Mouse (Mus musculus) T-cell, adult 2 months (primary cell): Measurements from ENCODE around the gene Gal3st2.
"Not testable (repeated sequence)": the region's sequence is repeated elsewhere in the genome, so short reads cannot be mapped to it uniquely, and the experiment has no call there.

Experiments
- DNase-seq: peaks from one replicate; pipeline ENCODE4 v3.0.0; 2022; ENCODE audit warnings: low spot score

The Gal3st2 gene

DNA sequence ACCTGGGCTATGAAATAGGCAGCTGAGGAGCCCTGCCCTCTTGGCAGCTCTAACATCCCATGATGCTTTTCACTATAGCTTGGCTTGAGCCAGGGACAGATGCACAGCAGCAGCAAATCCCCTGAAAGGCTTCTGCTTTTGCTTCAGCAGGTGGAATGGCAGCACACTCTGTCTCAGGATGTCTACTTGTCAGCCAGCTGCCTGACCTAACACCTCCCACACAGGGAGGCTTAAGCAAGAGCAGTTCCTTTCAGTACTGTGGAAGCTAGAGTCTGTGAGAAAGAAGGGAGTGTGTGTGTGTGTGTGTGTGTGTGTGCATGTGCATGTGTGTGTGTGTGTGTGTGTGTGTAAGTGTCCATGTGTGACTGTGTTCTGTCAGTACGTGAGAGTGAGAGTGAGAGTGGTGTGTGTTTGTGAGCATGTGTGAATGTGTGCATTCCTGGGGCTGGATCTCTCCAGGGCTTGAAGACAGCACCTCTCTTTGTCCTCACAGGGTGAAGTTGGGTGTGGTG lies 10.5 kb downstream of the Gal3st2 start:
- DNase-seq, result not testable (repeated sequence)

- not testable (repeated sequence) for DNase-seq
Observed at GRCm38 (mm10) chr1:93874405-93874804, 13.3 kb downstream of the Gal3st2 start.

DNA sequence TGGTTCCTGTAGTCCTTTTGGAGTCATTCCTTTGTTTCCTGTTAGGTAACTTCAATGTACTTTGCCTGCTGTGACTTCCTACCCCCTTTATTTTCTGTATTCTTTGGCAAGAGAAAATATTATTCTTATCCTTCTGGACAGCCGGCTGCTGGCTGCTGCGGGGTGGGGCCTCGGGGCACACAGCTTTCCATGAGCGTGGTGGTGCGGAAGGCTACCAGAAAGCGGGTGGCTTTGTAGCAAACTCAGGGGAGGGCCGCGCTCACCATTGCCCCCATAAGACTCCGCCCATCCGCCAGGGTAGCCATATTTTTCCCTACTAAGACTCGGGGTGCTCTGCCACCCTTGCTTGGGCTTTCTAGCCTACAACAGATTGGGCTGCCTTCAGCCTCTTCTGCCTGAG lies 20.7 kb downstream of the Gal3st2 start:
- DNase-seq, result not testable (repeated sequence)

DNA sequence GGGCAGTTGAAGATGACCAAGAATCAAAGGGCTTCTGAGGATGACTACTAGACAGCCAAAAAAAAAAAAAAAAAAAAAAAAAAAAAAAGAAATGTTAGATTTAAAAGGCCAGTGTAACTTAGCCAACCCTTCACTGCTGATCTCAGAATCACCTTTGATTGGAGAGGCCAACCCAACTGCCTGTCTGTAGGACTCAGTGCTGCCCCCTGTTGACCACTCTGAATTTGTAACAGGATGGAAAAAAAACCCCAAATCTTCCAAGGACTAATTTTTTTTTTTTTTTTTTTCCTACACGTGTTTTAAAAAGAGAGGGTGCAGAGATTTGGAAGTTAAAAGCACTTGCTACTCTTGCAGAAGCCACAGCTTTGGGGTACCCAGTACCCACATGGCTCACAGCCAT lies 29.8 kb downstream of the Gal3st2 start:
- not testable (repeated sequence) for DNase-seq

GRCm38 (mm10) chr1:93897395-93897794 lies 36.3 kb downstream of the Gal3st2 start:
- DNase-seq, result not testable (repeated sequence)

DNA sequence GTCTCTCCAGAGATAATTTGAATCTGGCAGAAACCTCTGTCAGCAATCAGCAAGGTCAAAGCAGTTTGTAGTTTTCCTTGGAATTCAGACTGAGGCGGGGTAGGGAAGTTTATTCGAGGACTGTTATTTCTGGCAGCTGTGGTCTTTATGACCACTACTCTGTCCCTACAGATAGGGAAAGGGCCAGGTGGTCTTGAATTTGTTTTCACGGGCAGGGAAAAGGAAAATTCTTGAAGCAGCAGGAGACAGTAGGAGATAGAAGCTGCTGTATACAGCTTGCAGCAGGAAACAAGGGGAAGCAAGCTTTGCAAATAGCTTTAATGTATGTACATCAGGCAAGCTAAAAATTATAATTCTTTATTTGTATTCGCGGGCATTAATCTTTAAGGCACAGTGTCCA lies 40.2 kb downstream of the Gal3st2 start:
- DNase-seq, result not testable (repeated sequence)

DNA sequence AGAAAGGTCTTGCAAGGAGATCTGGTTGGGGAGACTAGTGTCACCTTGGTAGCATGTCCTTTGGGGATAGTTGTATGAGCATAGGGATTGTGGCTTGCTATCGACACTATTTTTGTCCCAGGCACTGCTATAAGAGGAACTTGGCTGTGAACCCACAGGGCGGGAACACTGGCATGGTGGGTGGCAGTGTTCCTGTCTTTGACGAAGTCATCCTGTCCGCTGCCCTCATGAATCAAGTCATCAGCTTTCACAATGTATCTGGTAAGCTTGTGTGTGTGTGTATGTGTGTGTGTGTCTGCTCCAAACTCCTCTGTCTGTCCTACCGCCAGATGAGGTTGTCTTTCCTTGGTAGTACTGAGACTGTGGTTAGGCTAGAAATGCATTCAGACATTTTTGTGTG lies 45.6 kb downstream of the Gal3st2 start:
- not testable (repeated sequence) for DNase-seq

- not testable (repeated sequence) for DNase-seq
Observed at GRCm38 (mm10) chr1:93908977-93909586, 48.0 kb downstream of the Gal3st2 start.

GRCm38 (mm10) chr1:93911877-93912276 lies 50.8 kb downstream of the Gal3st2 start:
- not testable (repeated sequence) for DNase-seq

- not testable (repeated sequence) for DNase-seq
Observed at GRCm38 (mm10) chr1:93917160-93917559, 56.1 kb downstream of the Gal3st2 start.

DNA sequence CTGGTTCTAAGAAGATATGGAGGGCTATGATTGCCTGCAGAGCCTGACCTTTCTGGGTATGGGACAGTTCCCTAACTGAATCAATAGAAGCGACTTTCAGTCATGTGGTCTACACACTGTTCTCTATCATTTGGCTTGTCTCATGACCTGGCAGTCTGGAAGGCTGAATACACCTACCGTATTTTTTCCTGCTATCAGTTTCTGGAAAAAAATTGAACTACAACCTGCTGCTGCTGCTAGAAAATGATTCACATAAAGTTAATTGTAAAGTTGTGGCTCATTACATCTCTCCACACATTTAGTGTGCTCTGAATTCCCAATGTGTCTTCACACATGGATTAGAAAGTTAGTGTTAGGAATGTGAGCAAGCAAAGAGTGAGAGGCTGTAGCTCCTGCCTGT lies 56.9 kb downstream of the Gal3st2 start, which contains the start of gene Gal3st2b:
Gene Gal3st2b, plus strand, starts transcription at position 301 of the 400 bp plus-strand sequence.
- not testable (repeated sequence) for DNase-seq

- not testable (repeated sequence) for DNase-seq
Observed at GRCm38 (mm10) chr1:93918775-93919174, 57.7 kb downstream of the Gal3st2 start.

DNA sequence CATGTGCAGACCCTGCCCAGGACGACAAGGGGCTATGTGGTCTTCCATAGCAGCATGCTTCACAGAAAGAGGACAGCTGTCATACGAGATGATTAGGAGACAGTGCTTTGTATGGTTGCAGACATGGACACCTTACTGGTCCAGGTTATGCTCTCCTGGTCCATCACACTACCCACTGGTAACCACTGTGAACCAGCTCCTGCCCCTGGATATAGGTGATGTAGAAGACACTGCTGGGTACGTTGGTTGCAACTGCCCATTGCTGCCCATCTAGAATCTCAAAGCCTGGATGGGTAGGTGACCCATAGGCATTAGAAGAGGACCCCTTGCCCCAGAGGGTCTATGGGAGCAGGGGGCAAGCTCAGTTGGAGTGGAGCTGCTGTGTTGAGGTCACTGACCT lies 58.2 kb downstream of the Gal3st2 start:
- DNase-seq, result not testable (repeated sequence)

DNA sequence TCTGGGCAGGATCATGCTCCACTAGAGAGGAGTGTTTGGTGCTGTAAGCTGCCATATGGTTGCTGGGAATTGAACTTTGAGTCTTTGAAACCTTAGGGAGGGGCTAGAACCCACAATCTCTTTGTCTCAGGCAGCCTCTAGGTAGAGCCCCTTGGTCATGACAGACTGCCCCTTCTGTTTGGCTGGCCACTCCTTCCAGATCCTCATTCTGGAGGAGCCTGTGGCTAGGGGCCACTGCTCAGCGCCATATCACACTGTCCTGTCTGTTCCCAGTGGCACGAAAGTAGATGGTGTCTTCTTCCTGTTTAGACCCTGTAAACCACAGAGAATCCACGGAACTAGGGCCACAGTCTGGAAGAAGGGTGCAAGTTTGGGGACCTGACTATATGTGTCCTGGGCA lies 61.5 kb downstream of the Gal3st2 start:
- not testable (repeated sequence) for DNase-seq

DNA sequence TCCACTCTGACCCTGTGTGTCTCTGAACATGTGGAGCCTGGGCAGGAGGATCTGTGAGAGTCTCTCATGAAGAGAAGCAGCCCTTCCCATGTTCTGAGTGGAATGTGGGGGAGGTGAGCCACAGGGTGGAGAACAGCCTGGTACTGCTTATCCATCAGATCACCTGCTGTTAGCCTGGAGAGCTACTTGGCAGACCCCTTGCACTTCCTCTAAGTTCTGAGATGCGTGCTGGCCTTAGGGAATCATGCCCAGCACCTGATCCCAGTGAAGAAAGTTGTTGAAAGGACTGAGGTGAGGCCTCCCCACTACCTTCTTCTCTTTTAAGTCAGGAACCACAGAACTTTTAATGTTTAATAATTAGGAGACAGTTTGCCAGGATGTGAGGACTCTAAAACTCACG lies 62.0 kb downstream of the Gal3st2 start:
- DNase-seq, result not testable (repeated sequence)
